Mouse (Mus musculus): ENCODE data around the gene Vps54. TPM values are rescaled to one million over a fixed set of nuclear protein-coding genes. Genes with fewer than 3 reads are reported as not detected.

Vps54 gene
- total and polyA plus RNA-seq, 3 experiments, result 20.4 to 37.5 (median 22.9) TPM

- TF ChIP-seq CHD1 (IDR thresholded peaks at IDR 0.05; ENCODE audit: low read depth, low read length) (peak; percentile 90), JUN (IDR thresholded peaks at IDR 0.05; ENCODE audit: insufficient read depth, low read depth, low read length) (no peak), UBTF (IDR thresholded peaks at IDR 0.05; ENCODE audit: low read depth, low read length) (peak; percentile 28; the same call in 1 of the 2 replicates), MAZ (IDR thresholded peaks at IDR 0.05; ENCODE audit: low read depth, low read length) (peak; percentile 70), ZNF384 (IDR thresholded peaks at IDR 0.05; ENCODE audit: low read depth, low read length) (0 out of 2 replicates have a peak, but pooled peaks have one; percentile 8), ELF1 (IDR thresholded peaks at IDR 0.05; ENCODE audit: low read depth, low read length) (peak; percentile 50; the same call in 1 of the 2 replicates), BHLHE40 (IDR thresholded peaks at IDR 0.05; ENCODE audit: low read depth, low read length) (0 out of 2 replicates have a peak, but pooled peaks have one; percentile 6), ETS1 (conservative IDR thresholded peaks at IDR 0.05; ENCODE audit: low read depth, low read length) (no peak; the same call in 1 of the 2 replicates), MAFK (IDR thresholded peaks at IDR 0.05; ENCODE audit: insufficient replicate concordance, low read length) (no peak; the same call in 1 of the 2 replicates), ZC3H11A (IDR thresholded peaks at IDR 0.05; ENCODE audit: low read depth, low read length) (no peak), POLR2A (IDR thresholded peaks at IDR 0.05; ENCODE audit: low read depth, low read length) (peak; percentile 76), E2F4 (IDR thresholded peaks at IDR 0.05; ENCODE audit: insufficient replicate concordance, low read depth, low read length) (no peak), ZMIZ1 (IDR thresholded peaks at IDR 0.05; ENCODE audit: low read depth, low read length) (peak; percentile 42; the same call in 1 of the 2 replicates), KAT2A (IDR thresholded peaks at IDR 0.05; ENCODE audit: insufficient replicate concordance, low read length) (no peak), NELFE (IDR thresholded peaks at IDR 0.05; ENCODE audit: low read depth, low read length) (peak; percentile 84), MAX (IDR thresholded peaks at IDR 0.05; ENCODE audit: low read length) (peak; percentile 46; the same call in 1 of the 2 replicates), TCF12 (IDR thresholded peaks at IDR 0.05; ENCODE audit: low read depth, low read length) (peak; percentile 47; the same call in 1 of the 2 replicates), PAX5 (IDR thresholded peaks at IDR 0.05; ENCODE audit: low read length) (no peak), CTCF (conservative IDR thresholded peaks at IDR 0.05 in 1 of 2, IDR thresholded peaks at IDR 0.05 in 1 of 2; ENCODE audit: low read depth in 2 of 2, low read length in 2 of 2) (no peak), SIN3A (IDR thresholded peaks at IDR 0.05; ENCODE audit: low read length) (peak; percentile 72), MYC (IDR thresholded peaks at IDR 0.05; ENCODE audit: low read depth, low read length) (0 out of 2 replicates have a peak, but pooled peaks have one; percentile 20), NRF1 (IDR thresholded peaks at IDR 0.05; ENCODE audit: low read depth, low read length) (peak; percentile 33; the same call in 1 of the 2 replicates), MXI1 (IDR thresholded peaks at IDR 0.05; ENCODE audit: low read depth, low read length) (peak; percentile 40; the same call in 1 of the 2 replicates)
- in situ Hi-C loops (cut with MboI; ENCODE audit: low pct_ligation_motif_present, low pct_unique_long_range_greater_than_20kb, low sequenced_read_pairs) (no loop called here), dilution Hi-C loops (cut with MboI; ENCODE audit: extremely low pct_ligation_motif_present, extremely low pct_unique_long_range_greater_than_20kb, low sequenced_read_pairs) (no loop called here)
Measured at GRCm38 (mm10) chr11:21238279-21239020, 631 bp upstream of the Vps54 start.

More at GRCm38 (mm10) chr11:21238279-21239020, 631 bp upstream of the Vps54 start:
- DNase-seq (ENCODE audit: extremely low read depth), result peak; percentile 47
- H3K27me3 ChIP-seq (replicated peaks), result no peaks in the 10 kb centered on the region
- H3K9ac ChIP-seq (ENCODE audit: insufficient read depth, low read depth), result peak overlapping the region; percentile 87
- peak overlapping the region; percentile 79 for H3K27ac ChIP-seq (ENCODE audit: insufficient read depth, low read depth)
- H3K4me2 ChIP-seq (ENCODE audit: insufficient read depth, low read depth, poor library complexity, severe bottlenecking), result peak overlapping the region; percentile 86
- peak overlapping the region; percentile 71 to 99 (median 97) for H3K4me3 ChIP-seq (replicated peaks in 1 of 3; ENCODE audit: low read depth in 2 of 3, low read length in 2 of 3, poor library complexity in 1 of 3)
- no peaks in the 10 kb centered on the region for H3K9me3 ChIP-seq (replicated peaks; ENCODE audit: low read length)
- peaks cover 3 to 26% of the 10 kb centered on the region in 2 experiments; a peak in 3 of 4 replicates for H3K4me1 ChIP-seq (ENCODE audit: control insufficient read depth in 1 of 2, insufficient read depth in 2 of 2)
- peaks cover 41% of the 10 kb centered on the region for H3K79me2 ChIP-seq (replicated peaks; ENCODE audit: control insufficient read depth, extremely low read depth, insufficient read depth, poor library complexity, severe bottlenecking)
- H3K36me3 ChIP-seq (replicated peaks in 1 of 2; ENCODE audit: control insufficient read depth in 1 of 2, insufficient read depth in 1 of 2, low read length in 1 of 2), result no peaks in the 10 kb centered on the region
